Mouse (Mus musculus): ENCODE measurements at regions not wholly inside any gene's neighbourhood (a gene's known extent, or its start where the extent isn't known, plus 50 kb on each side); places are given as distances from the start of the nearest gene placed in this dataset.

DNA sequence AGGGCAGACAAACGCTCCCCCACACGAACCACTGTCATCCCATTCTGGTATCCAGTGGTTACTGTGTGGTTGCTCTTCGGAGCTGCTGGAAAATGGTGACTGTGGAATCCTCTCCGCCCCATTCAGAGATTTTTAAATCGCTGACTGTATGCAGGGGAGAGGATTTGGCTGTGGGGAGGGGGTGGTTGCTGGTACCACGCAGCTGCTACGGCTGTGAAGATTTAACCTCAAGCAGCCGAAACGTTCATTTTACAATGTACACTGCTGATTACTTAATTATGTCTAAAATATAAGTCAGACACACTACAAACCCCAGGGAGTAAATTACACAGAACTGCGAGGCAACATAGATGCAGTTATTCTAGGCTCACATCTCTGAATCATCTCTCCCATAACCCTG lies 341.0 kb downstream of the Rps6kc1 start:
- H3K4me3 ChIP-seq = no peak overlapping the region
- H3K4me1 ChIP-seq = no peaks in the 10 kb centered on the region
- no peak overlapping the region for H3K4me2 ChIP-seq (replicated peaks)
- H3K36me3 ChIP-seq = no peaks in the 10 kb centered on the region
- H3K9ac ChIP-seq = no peak overlapping the region
- WGBS = 84% methylated on average over 10 of the region's 10 CpGs
- ATAC-seq (ENCODE audit: low FRiP score) = no peak
- no peaks in the 10 kb centered on the region for H3K27me3 ChIP-seq
- peaks cover 4% of the 10 kb centered on the region; the same call in 1 of the 2 replicates for H3K9me3 ChIP-seq (replicated peaks)
- no peak overlapping the region for H3K27ac ChIP-seq

DNA sequence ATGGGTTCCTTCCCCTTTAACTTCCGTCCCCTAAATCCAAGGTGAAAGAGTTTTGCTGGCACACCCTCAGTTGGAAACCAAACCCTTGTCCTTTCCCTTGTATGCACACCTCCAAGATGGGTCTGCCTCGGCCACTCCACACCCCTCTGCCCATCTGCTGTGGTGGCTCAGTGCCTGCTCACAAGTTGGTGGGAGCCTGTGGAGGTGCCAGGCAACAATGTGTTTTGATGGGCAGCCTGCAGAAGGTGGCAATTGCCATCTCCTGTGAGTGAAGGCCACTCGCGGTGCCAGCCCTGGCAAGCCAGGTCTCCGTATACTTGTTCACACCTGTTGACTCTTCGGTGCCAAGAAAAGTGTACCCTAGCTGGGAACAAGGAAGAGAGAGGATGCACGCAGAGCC lies 344.8 kb downstream of the Rps6kc1 start:
- 94% methylated on average over 7 of the region's 7 CpGs for WGBS
- H3K9ac ChIP-seq = no peak overlapping the region
- ATAC-seq (ENCODE audit: low FRiP score) = no peak
- no peaks in the 10 kb centered on the region for H3K36me3 ChIP-seq
- H3K27me3 ChIP-seq = no peaks in the 10 kb centered on the region
- no peak overlapping the region for H3K4me2 ChIP-seq (replicated peaks)
- H3K27ac ChIP-seq = no peak overlapping the region
- H3K4me3 ChIP-seq = no peak overlapping the region
- peaks cover 4% of the 10 kb centered on the region; the same call in 1 of the 2 replicates for H3K9me3 ChIP-seq (replicated peaks)
- H3K4me1 ChIP-seq = 0 out of 2 replicates have a peak, but pooled peaks cover 3% of the 10 kb centered on the region

DNA sequence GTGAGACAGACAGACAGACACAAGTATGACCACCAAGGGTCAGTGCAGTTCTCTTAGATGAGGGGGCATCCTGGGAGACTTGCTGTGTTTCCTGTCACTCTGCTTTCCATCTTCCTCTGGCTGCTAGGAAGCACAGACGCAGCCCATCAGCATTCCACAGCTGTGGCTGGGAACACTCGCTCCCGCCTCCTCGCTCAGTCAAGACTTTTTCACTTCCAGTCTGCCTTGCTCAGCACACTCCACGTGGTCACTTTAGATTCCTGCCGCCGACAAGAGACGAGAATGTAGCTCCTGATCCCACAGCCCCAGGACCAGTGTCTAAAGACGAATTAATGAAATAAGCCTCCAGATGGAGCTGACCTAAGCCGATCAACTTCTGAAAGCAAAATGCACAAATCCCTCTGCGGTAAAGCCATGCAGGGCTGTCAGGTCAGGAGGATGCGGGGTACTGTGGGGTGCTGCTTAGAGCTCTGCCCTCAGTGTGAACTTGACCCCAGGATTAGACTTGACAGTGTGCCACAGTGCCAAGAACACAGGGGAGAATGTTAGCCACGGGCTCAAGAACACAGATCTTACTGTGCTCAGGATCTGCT lies 348.6 kb downstream of the Rps6kc1 start:
- Histone ChIP-seq H3K36me3 (no peaks in the 10 kb centered on the region), H3K27ac (no peak overlapping the region), H3K4me3 (no peak overlapping the region), H3K4me1 (0 out of 2 replicates have a peak, but pooled peaks cover 3% of the 10 kb centered on the region), H3K9me3 (replicated peaks) (no peaks in the 10 kb centered on the region), H3K9ac (no peak overlapping the region), H3K27me3 (no peaks in the 10 kb centered on the region), H3K4me2 (replicated peaks) (no peak overlapping the region)
- WGBS = 52% methylated on average over 13 of the region's 13 CpGs
- no peak for ATAC-seq (ENCODE audit: low FRiP score)

DNA sequence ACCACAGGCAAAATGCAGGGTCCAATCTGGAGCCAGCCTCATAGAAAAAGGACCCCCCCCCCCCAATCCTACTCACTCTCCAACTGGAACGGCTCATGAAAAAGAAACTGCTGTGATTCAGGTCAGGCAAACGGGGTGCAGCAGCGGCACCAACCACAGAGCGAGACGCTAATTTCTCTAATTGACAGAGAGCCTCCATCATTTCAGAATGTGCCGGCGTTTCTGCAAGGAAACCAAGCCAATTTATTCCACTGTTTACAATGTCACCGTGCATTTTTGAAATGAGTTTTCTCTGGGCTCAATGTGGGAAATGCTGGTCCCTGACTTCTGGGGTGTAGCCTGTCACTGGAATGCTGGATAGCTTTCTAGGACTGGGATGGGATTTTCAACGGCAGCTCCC lies 351.5 kb downstream of the Rps6kc1 start:
- Histone ChIP-seq H3K9ac (no peak overlapping the region), H3K36me3 (no peaks in the 10 kb centered on the region), H3K4me2 (replicated peaks) (no peak overlapping the region), H3K27me3 (no peaks in the 10 kb centered on the region), H3K4me1 (0 out of 2 replicates have a peak, but pooled peaks cover 3% of the 10 kb centered on the region), H3K4me3 (no peak overlapping the region), H3K9me3 (replicated peaks) (no peaks in the 10 kb centered on the region), H3K27ac (no peak overlapping the region)
- ATAC-seq (ENCODE audit: low FRiP score) = no peak
- 65% methylated on average over 9 of the region's 9 CpGs for WGBS

DNA sequence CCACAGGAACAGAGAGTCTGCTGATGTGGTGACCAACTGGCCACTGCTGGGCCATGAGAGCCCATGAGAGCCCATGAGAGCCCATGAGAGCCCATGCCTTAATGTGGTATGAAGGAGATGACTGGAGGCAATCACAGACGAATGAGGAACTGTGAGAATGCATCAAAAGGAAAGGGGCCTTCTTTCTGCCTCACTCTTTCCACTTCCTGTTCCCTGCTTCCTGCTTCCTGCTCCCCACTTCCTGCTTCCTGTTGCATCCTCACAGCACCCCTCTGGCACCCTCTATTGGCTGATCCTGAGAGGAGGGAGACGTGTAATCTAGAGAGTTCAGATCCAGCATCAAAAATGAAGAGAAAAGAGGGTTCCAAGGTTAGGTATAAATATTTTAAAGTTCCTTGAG lies 369.7 kb downstream of the Rps6kc1 start:
- Histone ChIP-seq H3K36me3 (no peaks in the 10 kb centered on the region), H3K9ac (no peak overlapping the region), H3K9me3 (replicated peaks) (no peaks in the 10 kb centered on the region), H3K27me3 (no peaks in the 10 kb centered on the region), H3K27ac (no peak overlapping the region), H3K4me3 (no peak overlapping the region), H3K4me1 (no peaks in the 10 kb centered on the region), H3K4me2 (replicated peaks) (no peak overlapping the region)
- 54% methylated on average over 2 of the region's 2 CpGs for WGBS
- ATAC-seq (ENCODE audit: low FRiP score) = no peak

DNA sequence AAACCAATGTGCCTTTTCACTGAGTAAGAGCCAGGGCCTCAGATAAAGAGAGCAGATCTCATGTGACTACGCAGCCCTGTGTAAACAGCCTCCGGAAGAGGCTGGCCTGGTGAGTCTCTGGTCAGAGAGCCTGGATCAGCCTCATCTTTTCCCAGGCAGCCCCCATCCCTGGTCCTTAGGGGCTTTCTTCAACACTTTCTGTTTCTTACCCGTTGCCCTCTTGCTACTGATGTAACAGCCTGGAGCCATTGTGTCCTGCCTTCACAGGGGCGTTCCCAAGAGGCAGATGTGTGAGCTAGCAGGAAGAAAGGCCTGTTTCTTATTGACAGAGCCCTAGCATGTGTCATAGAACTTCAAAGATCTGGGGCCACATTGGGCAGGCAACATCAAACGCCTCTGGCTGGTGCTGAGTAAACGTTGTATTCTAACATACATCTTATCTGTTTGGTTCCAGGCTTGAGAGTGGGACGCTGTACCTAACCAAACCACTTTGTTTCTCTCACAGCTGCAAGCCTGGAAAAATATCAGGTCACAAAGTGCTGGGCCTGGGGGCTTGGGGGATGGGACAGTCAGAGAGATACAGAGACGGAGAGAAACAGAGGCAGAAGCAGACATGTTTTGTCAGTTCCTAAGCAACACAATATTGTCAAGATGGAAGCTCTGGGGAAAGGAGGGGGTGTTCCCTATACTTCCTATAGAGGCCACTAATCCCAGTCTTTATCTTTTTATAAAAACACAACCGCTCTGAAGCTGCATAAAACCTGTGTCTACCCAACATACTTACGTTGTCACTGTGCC lies 362.6 kb upstream of the Prox1 start:
- ATAC-seq (ENCODE audit: low FRiP score) = peak; percentile 50; the same call in 1 of the 2 replicates
- Histone ChIP-seq H3K36me3 (no peaks in the 10 kb centered on the region), H3K9me3 (replicated peaks) (no peaks in the 10 kb centered on the region), H3K4me3 (no peak overlapping the region), H3K27me3 (peaks cover 3% of the 10 kb centered on the region; the same call in 1 of the 2 replicates), H3K4me1 (peaks cover 19% of the 10 kb centered on the region), H3K27ac (0 out of 2 replicates have a peak overlapping the region, but pooled peaks have one; percentile 35), H3K4me2 (replicated peaks) (no peak overlapping the region), H3K9ac (no peak overlapping the region)
- WGBS = 19% methylated on average over 10 of the region's 10 CpGs

DNA sequence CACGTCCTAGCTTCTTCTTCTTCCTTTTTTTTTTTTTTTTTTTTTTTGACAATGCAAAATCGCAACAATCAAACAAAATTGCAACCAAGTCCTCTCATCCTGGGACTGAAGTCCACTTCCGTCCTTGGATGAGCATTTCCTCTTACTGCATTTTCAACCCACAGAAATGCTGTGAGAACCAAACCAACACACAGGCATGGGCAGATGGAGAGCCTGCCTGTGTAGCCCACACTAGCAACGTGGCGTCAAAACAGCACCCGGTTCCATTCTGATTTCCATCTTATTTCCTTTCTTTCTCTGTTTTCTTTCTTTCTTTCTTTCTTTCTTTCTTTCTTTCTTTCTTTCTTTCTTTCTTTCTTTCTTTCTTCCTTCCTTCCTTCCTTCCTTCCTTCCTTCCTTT lies 360.7 kb upstream of the Prox1 start:
- no peak overlapping the region for H3K4me3 ChIP-seq
- H3K27ac ChIP-seq = no peak overlapping the region
- 92% methylated on average over 6 of the region's 6 CpGs for WGBS
- no peak overlapping the region for H3K4me2 ChIP-seq (replicated peaks)
- no peak for ATAC-seq (ENCODE audit: low FRiP score)
- no peak overlapping the region for H3K9ac ChIP-seq
- H3K36me3 ChIP-seq = no peaks in the 10 kb centered on the region
- peaks cover 3% of the 10 kb centered on the region; the same call in 1 of the 2 replicates for H3K27me3 ChIP-seq
- H3K9me3 ChIP-seq (replicated peaks) = no peaks in the 10 kb centered on the region
- H3K4me1 ChIP-seq = peaks cover 23% of the 10 kb centered on the region

DNA sequence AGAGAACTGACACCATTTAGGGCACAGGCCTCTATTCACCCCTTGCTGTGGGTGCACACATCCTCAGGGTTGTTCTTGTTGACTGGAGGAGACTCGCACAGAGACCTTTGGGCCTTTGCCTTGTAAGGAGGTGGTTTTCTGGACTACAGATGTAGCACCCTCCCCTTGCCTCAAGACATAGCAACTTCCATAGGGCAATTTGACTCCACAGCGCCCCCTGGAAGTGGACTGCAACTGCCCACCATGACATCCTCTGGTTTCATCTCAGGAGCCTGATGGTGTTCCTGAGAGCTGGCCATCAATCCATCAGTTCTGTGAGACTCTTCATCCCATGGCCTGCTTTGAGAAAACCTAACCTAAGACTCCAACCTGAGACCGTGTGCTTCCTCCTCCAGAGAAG lies 359.6 kb upstream of the Prox1 start:
- H3K4me1 ChIP-seq = peaks cover 23% of the 10 kb centered on the region
- H3K27me3 ChIP-seq = peaks cover 3% of the 10 kb centered on the region; the same call in 1 of the 2 replicates
- H3K4me3 ChIP-seq = no peak overlapping the region
- 82% methylated on average over 3 of the region's 3 CpGs for WGBS
- H3K9ac ChIP-seq = no peak overlapping the region
- H3K9me3 ChIP-seq (replicated peaks) = no peaks in the 10 kb centered on the region
- no peak for ATAC-seq (ENCODE audit: low FRiP score)
- H3K27ac ChIP-seq = no peak overlapping the region
- no peak overlapping the region for H3K4me2 ChIP-seq (replicated peaks)
- no peaks in the 10 kb centered on the region for H3K36me3 ChIP-seq

DNA sequence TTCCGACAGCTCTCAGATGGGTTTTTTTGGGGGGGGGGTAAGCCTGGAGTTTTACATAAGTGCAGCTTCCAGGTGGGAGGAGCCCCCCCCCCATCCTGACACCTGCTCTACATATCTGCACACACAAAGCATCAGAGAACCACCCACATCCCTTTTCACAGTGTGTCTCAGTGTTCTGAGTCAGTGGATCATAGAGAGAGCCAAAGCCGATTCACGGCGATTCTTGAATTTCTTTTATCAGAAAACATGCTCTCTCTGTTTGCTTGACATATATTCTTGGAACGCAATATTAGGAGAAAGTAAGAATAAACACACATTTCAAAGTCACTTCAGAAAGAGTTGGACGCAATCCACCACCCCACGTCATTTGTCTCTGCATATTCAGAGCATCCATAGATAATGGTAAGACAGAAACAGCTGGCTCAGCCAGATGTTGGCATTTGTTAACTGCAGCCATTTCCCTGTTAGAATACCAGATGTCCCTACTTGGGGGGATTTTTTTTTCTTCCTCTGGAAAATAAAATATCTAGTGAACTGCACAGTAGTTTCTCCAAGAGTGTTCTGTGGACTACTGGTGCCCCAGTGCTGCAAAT lies 357.1 kb upstream of the Prox1 start:
- no peaks in the 10 kb centered on the region for H3K9me3 ChIP-seq (replicated peaks)
- H3K4me2 ChIP-seq (replicated peaks) = no peak overlapping the region
- H3K9ac ChIP-seq = no peak overlapping the region
- H3K27me3 ChIP-seq = peaks cover 3% of the 10 kb centered on the region; the same call in 1 of the 2 replicates
- H3K27ac ChIP-seq = no peak overlapping the region
- H3K36me3 ChIP-seq = no peaks in the 10 kb centered on the region
- ATAC-seq (ENCODE audit: low FRiP score) = no peak
- peaks cover 6% of the 10 kb centered on the region for H3K4me1 ChIP-seq
- H3K4me3 ChIP-seq = no peak overlapping the region
- 81% methylated on average over 7 of the region's 7 CpGs for WGBS

DNA sequence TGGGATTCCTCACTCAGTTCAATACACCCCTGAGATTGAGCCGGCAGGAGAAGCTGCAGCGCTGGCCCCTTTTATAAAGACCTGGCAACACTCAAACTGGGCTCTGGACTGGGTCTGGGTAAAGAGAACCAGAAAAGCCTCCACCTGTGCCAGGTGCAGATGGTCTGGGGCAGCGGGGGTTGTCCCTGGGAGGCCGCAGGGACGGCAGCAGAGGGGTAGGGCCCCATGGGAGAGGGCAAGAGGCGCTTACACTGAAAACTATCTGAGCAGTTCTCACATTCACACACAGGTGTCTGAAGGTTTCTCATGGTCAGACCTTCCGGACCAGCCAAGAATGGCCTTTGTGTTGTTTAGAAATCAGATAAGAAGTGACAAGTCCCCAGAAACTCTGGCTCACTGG lies 356.1 kb upstream of the Prox1 start:
- Histone ChIP-seq H3K4me2 (replicated peaks) (no peak overlapping the region), H3K27ac (no peak overlapping the region), H3K9me3 (replicated peaks) (no peaks in the 10 kb centered on the region), H3K9ac (no peak overlapping the region), H3K27me3 (peaks cover 3% of the 10 kb centered on the region; the same call in 1 of the 2 replicates), H3K36me3 (no peaks in the 10 kb centered on the region), H3K4me1 (peaks cover 4% of the 10 kb centered on the region; the same call in 1 of the 2 replicates), H3K4me3 (no peak overlapping the region)
- WGBS = 19% methylated on average over 7 of the region's 7 CpGs
- ATAC-seq (ENCODE audit: low FRiP score) = no peak

DNA sequence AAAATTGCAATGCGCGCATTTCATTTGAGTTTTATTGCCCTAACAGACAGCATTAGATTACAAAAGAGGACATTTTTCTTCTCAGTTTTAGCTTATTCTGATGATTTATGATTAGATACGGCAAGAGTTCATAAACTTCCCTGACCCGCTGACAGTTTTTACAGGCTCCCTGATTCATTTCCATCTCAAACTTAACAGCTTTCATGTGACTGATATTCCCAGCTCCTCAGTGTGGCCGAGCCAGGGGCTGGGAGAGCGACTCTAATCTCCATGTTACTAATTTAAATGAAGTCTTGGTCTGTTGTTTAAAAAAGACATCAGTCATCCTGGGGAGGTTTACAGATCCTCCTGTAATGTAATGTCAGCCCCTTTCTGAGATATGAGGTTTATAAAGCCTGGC lies 355.5 kb upstream of the Prox1 start:
- H3K4me3 ChIP-seq = no peak overlapping the region
- ATAC-seq (ENCODE audit: low FRiP score) = no peak
- peaks cover 3% of the 10 kb centered on the region; the same call in 1 of the 2 replicates for H3K27me3 ChIP-seq
- H3K9ac ChIP-seq = no peak overlapping the region
- no peaks in the 10 kb centered on the region for H3K36me3 ChIP-seq
- WGBS = 62% methylated on average over 6 of the region's 6 CpGs
- peaks cover 4% of the 10 kb centered on the region; the same call in 1 of the 2 replicates for H3K4me1 ChIP-seq
- H3K4me2 ChIP-seq (replicated peaks) = no peak overlapping the region
- H3K9me3 ChIP-seq (replicated peaks) = no peaks in the 10 kb centered on the region
- no peak overlapping the region for H3K27ac ChIP-seq

DNA sequence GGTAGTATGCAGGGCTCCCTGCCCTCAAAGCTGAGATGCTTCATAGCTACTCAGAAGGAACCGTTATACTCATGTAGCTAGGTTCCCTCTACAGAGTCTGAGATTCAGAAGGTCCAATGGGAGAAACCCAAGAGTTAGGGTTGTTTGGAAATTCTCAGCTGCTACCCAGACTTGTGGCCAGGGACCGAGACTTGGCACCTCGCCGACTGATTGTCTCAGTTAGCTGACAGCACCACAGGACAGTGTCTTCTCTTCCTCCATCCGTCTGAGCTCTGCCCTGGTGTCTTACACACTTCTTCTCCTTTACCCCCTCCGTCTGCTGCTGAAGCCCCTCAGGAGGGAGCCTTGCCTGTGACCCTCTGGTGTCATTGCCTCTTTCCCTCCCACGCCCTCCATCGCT lies 329.6 kb upstream of the Prox1 start:
- Histone ChIP-seq H3K4me2 (replicated peaks) (no peak overlapping the region), H3K27ac (no peak overlapping the region), H3K27me3 (no peaks in the 10 kb centered on the region), H3K9me3 (replicated peaks) (no peaks in the 10 kb centered on the region), H3K36me3 (no peaks in the 10 kb centered on the region), H3K4me1 (peaks cover 6% of the 10 kb centered on the region; the same call in 1 of the 2 replicates), H3K9ac (no peak overlapping the region), H3K4me3 (no peak overlapping the region)
- ATAC-seq (ENCODE audit: low FRiP score) = no peak
- WGBS = 83% methylated on average over 8 of the region's 8 CpGs

Measured in hindbrain, embryonic 12.5 days (tissue).